Mouse (Mus musculus) right cerebral cortex, postnatal 36 days (tissue): Measurements from ENCODE around the gene Sp100.

Experiments used
- DNase-seq, 2 experiments: peaks; one replicate each; pipeline ENCODE4 v3.0.0; 2022; ENCODE audit warnings: low spot score in 2 of 2, mixed read lengths in 1 of 2

Gene Sp100

GRCm38 (mm10) chr1:85697721-85698493 is 48.1 kb downstream of the Sp100 start:
- no peak for DNase-seq

- DNase-seq, result no peak
Observed at GRCm38 (mm10) chr1:85702531-85702930, 52.7 kb downstream of the Sp100 start.

- peak; percentile 27 to 55 for DNase-seq
Observed at GRCm38 (mm10) chr1:85703245-85704186, 53.7 kb downstream of the Sp100 start.

GRCm38 (mm10) chr1:85705552-85705951 is 55.8 kb downstream of the Sp100 start:
- no peak for DNase-seq

- DNase-seq, result no peak
Observed at GRCm38 (mm10) chr1:85706754-85707153, 57.0 kb downstream of the Sp100 start.

GRCm38 (mm10) chr1:85714501-85714900 is 64.7 kb downstream of the Sp100 start:
- no peak for DNase-seq

GRCm38 (mm10) chr1:85716447-85717027 is 66.7 kb downstream of the Sp100 start:
- no peak for DNase-seq

GRCm38 (mm10) chr1:85719049-85719448 is 69.3 kb downstream of the Sp100 start:
- no peak for DNase-seq

GRCm38 (mm10) chr1:85720220-85720893 is 70.6 kb downstream of the Sp100 start:
- no peak for DNase-seq

GRCm38 (mm10) chr1:85730471-85730870 is 80.7 kb downstream of the Sp100 start:
- DNase-seq, result no peak

GRCm38 (mm10) chr1:85732581-85732980 is 82.8 kb downstream of the Sp100 start:
- no peak for DNase-seq

GRCm38 (mm10) chr1:85734511-85734910 is 84.7 kb downstream of the Sp100 start:
- no peak for DNase-seq

GRCm38 (mm10) chr1:85735463-85736123 is 85.8 kb downstream of the Sp100 start:
- no peak for DNase-seq

GRCm38 (mm10) chr1:85736355-85737184 is 86.8 kb downstream of the Sp100 start:
- DNase-seq, result peak; percentile 11 to 20

- no peak for DNase-seq
Observed at GRCm38 (mm10) chr1:85739000-85739399, 89.2 kb downstream of the Sp100 start.

- no peak for DNase-seq
Observed at GRCm38 (mm10) chr1:85739819-85740218, 90.0 kb downstream of the Sp100 start.

- DNase-seq, result no peak
Observed at GRCm38 (mm10) chr1:85740923-85741322, 91.1 kb downstream of the Sp100 start.

GRCm38 (mm10) chr1:85742333-85742732 is 92.5 kb downstream of the Sp100 start:
- DNase-seq, result no peak

- no peak for DNase-seq
Observed at GRCm38 (mm10) chr1:85742916-85743505, 93.2 kb downstream of the Sp100 start.

GRCm38 (mm10) chr1:85744539-85744938 is 94.8 kb downstream of the Sp100 start:
- DNase-seq, result no peak
